9 mouse cellular contexts compared by ENCODE assay signal in the genomic region with DNA sequence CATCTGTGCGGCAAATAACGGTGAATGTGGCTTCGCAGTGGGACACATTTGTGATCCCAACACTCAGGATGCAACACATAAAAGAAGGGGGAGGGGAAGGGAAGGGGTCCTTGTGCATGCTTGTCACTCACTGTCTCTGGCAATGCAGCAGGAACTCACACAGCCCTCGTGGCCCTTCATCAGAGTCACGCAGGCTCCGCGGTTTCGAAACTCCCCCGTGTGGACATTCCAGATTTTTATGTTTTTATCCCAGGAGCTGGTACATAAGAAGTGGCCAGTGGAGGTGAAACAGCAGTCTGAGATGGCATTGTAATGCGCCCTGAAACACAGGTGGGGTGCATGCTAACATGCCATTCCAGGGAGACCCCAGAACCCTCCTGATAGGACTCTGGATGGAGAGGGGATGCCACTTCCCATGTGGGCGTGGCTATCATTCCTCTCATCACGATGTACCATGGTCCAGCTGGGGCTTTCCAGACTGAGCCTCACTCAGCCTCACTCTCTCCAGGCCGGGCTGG. TPM values are rescaled to one million over a fixed set of nuclear protein-coding genes. Genes with fewer than 3 reads are reported as not detected.
A peak's percentile ranks its signal among the peaks of the same experiment; 100 is the strongest.
DNase-seq lines count a peak whose midpoint lies in the region; ATAC-seq and TF ChIP-seq lines count a peak whose summit lies in the region.
"Had no signal": no experiment of that assay in that cellular context is flagged by ENCODE, and none has a peak within 500 bp of the region (broad histone marks: within the 10 kb centered on the region; RNA-seq: fewer than 3 reads in every experiment).

No protein-coding gene starts in this region.

- no peak for TF ChIP-seq POLR2A in heart, adult 2 months (IDR thresholded peaks at IDR 0.05; ENCODE audit: insufficient read depth, low read depth, low read length)
- no peak for TF ChIP-seq POLR2A in olfactory bulb, adult 2 months (IDR thresholded peaks at IDR 0.05; ENCODE audit: insufficient read depth, low read depth, low read length)

- no peak overlapping the region for H3K9ac ChIP-seq in heart, adult 2 months (ENCODE audit: low read depth, low read length)
- H3K9ac ChIP-seq in liver, postnatal 0 days (replicated peaks): no peak overlapping the region

- H3K4me1 ChIP-seq in heart, adult 2 months (ENCODE audit: control insufficient read depth, insufficient read depth, low read length): no peaks in the 10 kb centered on the region; the same call in 1 of the 2 replicates
- no peaks in the 10 kb centered on the region for H3K4me1 ChIP-seq in liver, postnatal 0 days (ENCODE audit: insufficient read depth)
- 0 out of 2 replicates have a peak, but pooled peaks cover 2% of the 10 kb centered on the region for H3K4me1 ChIP-seq in olfactory bulb, adult 2 months (ENCODE audit: control insufficient read depth, insufficient read depth, low read length)

- no peak for ATAC-seq in liver, postnatal 0 days

- DNase-seq in layer of hippocampus, adult 2 months (ENCODE audit: low spot score in 2 of 2): peak; percentile 19 to 61
- DNase-seq in layer of hippocampus, adult 9-10 months (ENCODE audit: low spot score): no peak
- peak; percentile 50 to 62 for DNase-seq in cerebellum, postnatal 25 days
- peak in 1 of 2 experiments; percentile 18 for DNase-seq in heart, adult 2 months
- peak; percentile 23 to 51 for DNase-seq in kidney, adult 8-10 months
- no peak for DNase-seq in liver, postnatal 0 days
- DNase-seq in gastrocnemius, adult 18-20 months (ENCODE audit: low spot score): no peak

- WGBS in heart, adult 2 months: 9% methylated on average over 13 of the region's 13 CpGs
- 9% methylated on average over 12 of the region's 13 CpGs for WGBS in liver, postnatal 0 days (ENCODE audit: insufficient replicate concordance)
- 5% methylated on average over 13 of the region's 13 CpGs for WGBS in olfactory bulb, adult 2 months

- TF ChIP-seq EP300 in heart, adult 2 months (IDR thresholded peaks at IDR 0.05; ENCODE audit: insufficient read depth, low read depth, low read length): no peak
- no peak for TF ChIP-seq EP300 in liver, postnatal 0 days (IDR thresholded peaks at IDR 0.05; ENCODE audit: low read depth)

- no peaks in the 10 kb centered on the region; the same call in 1 of the 2 replicates for H3K27me3 ChIP-seq in heart, adult 2 months (ENCODE audit: control insufficient read depth, insufficient read depth, low read length)
- no peaks in the 10 kb centered on the region for H3K27me3 ChIP-seq in liver, postnatal 0 days (ENCODE audit: insufficient read depth, low read length)

- H3K79me2 ChIP-seq in heart, adult 2 months (replicated peaks; ENCODE audit: control insufficient read depth, insufficient read depth, low read length): no peaks in the 10 kb centered on the region

- H3K27ac ChIP-seq in layer of hippocampus, adult 2 months: no peak overlapping the region
- H3K27ac ChIP-seq in heart, adult 2 months: no peak overlapping the region
- H3K27ac ChIP-seq in liver, postnatal 0 days (ENCODE audit: low read depth): no peak overlapping the region
- H3K27ac ChIP-seq in olfactory bulb, adult 2 months (ENCODE audit: insufficient read depth, low read depth, low read length): no peak overlapping the region

- no peak overlapping the region for H3K4me2 ChIP-seq in liver, postnatal 0 days (ENCODE audit: low read depth, low read length)

- intact Hi-C loops in heart, adult 2 months (cut with DNase I): no loop called here

- no peaks in the 10 kb centered on the region for H3K9me3 ChIP-seq in liver, postnatal 0 days (ENCODE audit: low read length)

- TF ChIP-seq CTCF in layer of hippocampus, adult 2 months (conservative IDR thresholded peaks at IDR 0.05): peak; percentile 74
- peak; percentile 54 for TF ChIP-seq CTCF in heart, adult 2 months (IDR thresholded peaks at IDR 0.05)
- peak; percentile 34 for TF ChIP-seq CTCF in liver, postnatal 0 days (IDR thresholded peaks at IDR 0.05; ENCODE audit: low read depth)
- peak; percentile 23; the same call in 1 of the 2 replicates for TF ChIP-seq CTCF in olfactory bulb, adult 2 months (IDR thresholded peaks at IDR 0.05; ENCODE audit: insufficient read depth, low read depth, low read length)

- peak overlapping the region; percentile 36; the same call in 1 of the 2 replicates for H3K4me3 ChIP-seq in layer of hippocampus, adult 2 months
- H3K4me3 ChIP-seq in heart, adult 2 months: no peak overlapping the region
- H3K4me3 ChIP-seq in liver, postnatal 0 days (ENCODE audit: low read depth, low read length): no peak overlapping the region
- peak overlapping the region; percentile 2; the same call in 1 of the 2 replicates for H3K4me3 ChIP-seq in olfactory bulb, adult 2 months (ENCODE audit: insufficient read depth, low read depth, low read length)

- H3K36me3 ChIP-seq in heart, adult 2 months (ENCODE audit: control insufficient read depth, insufficient read depth, low read length): no peaks in the 10 kb centered on the region
- H3K36me3 ChIP-seq in liver, postnatal 0 days (replicated peaks; ENCODE audit: insufficient read depth, low read length): no peaks in the 10 kb centered on the region

RNA-seq across cellular contexts. Expression of gene Lrp3, which starts 36.8 kb away (rescaled TPM):
- 10 to 100 TPM; 73.2 to 76.7 TPM for total RNA-seq in layer of hippocampus, adult 2 months (2021)
- 1 to 10 TPM; 6.7 to 7.4 TPM for total RNA-seq in heart, adult 2 months (2021)
- polyA plus RNA-seq in heart, adult 2 months (2012; rRNA removed): 9.4 and 10.7 TPM in 2 replicates
- 0.61 and 0.69 TPM in 2 replicates for polyA plus RNA-seq in liver, postnatal 0 days (2015; fragmentation: Nextera tagmentation; extraction: Ambion mirVana)
- polyA plus RNA-seq in olfactory bulb, adult 2 months (2012; ENCODE audit: insufficient read depth, insufficient read length, low replicate concordance, missing spikeins): not detected in 2 replicates
- total RNA-seq in gastrocnemius, adult 18-20 months (2021): 1 to 10 TPM; 5.8 to 6.1 TPM
- total RNA-seq: MEL had no signal

Comparison
In these comparisons a context has a peak if more than half of its experiments do, and no peak if none do; other contexts are left out.
1. DNase-seq: peak in layer of hippocampus, adult 2 months (2 of 2), cerebellum, postnatal 25 days (2 of 2) and kidney, adult 8-10 months (2 of 2); none in layer of hippocampus, adult 9-10 months (single experiment), liver, postnatal 0 days (single experiment) and gastrocnemius, adult 18-20 months (single experiment).
2. H3K4me3 ChIP-seq: peak in layer of hippocampus, adult 2 months (single experiment) and olfactory bulb, adult 2 months (single experiment); none in heart, adult 2 months (single experiment) and liver, postnatal 0 days (single experiment).
3. CTCF ChIP-seq: peak in every context shown above with its lines; median percentile 74 in layer of hippocampus, adult 2 months; 54 in heart, adult 2 months; 34 in liver, postnatal 0 days; 23 in olfactory bulb, adult 2 months.
4. RNA of gene Lrp3, which starts 36.8 kb away (total RNA-seq): 73.2 to 76.7 TPM in layer of hippocampus, adult 2 months; 6.7 to 7.4 TPM in heart, adult 2 months and 5.8 to 6.1 TPM in gastrocnemius, adult 18-20 months; every median in the first group is over 4 times any median in the second.